Mouse (Mus musculus) heart, postnatal 10 days (tissue): ENCODE results near the gene Gm4141. TPM values are rescaled to one million over a fixed set of nuclear protein-coding genes. Genes with fewer than 3 reads are reported as not detected.
"Not testable (repeated sequence)": the region's sequence is repeated elsewhere in the genome, so short reads cannot be mapped to it uniquely, and the experiment has no call there.

ENCODE experiments used
- DNase-seq, 2 experiments: peaks; one replicate each; pipeline ENCODE4 v3.0.0; 2021
- intact Hi-C: fragments of 180-260 bp; cut with DNase I; formaldehyde crosslinking; loops from one replicate; pipeline ENCODE4 v1.15.1; 2025
- total RNA-seq, 2 experiments: library from RNA; stranded (reverse); gene quantifications; 2 replicates each; pipeline ENCODE4 v1.2.3; 2021

Gene Gm4141
- total RNA-seq: not detected

DNA sequence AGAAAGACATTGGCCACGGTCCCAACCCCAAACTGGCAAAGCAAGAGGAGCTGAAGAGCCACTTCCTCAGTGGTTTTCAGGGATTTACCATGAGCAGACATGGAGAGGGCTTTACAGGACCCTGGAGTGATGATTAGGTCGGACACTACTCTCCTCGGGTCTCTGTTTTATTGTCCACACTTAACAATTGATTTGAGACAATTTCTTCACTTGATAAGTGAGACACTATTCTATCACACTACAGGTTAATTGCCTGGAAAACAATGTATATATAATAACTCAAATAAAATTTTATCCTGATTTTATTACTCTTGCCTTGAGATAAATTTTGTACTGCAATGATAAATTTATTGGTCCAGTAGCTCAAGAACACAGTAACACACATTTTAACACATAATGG is at the start of gene Gm4141:
Gene Gm4141, minus strand, starts transcription at position 101 of the 400 bp plus-strand sequence.
- intact Hi-C loops, DNase-seq: not testable (repeated sequence)

DNA sequence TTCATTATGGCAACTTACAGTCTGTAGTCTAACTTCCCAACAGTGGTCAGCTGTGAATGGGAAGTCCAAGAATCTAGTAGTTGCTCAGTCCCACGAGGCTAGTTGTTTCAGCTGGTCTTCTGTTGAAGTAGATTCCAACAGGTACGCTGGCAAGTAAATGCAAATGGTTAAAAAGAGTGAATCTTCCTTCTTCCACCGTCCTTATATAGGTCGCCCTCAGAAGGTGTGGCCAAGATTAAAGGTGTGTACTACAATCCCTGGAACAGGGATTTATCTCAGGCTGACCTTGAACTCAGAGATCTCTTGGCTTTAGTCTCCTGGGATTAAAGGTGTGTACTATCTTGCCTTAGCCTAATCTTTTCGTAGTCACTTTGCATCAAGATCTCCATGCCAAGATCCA is 22.9 kb upstream of the Gm4141 start, which contains the start of gene Gm4513:
Gene Gm4513, minus strand, starts transcription at position 101 of the 400 bp plus-strand sequence.
- DNase-seq, intact Hi-C loops: not testable (repeated sequence)

DNA sequence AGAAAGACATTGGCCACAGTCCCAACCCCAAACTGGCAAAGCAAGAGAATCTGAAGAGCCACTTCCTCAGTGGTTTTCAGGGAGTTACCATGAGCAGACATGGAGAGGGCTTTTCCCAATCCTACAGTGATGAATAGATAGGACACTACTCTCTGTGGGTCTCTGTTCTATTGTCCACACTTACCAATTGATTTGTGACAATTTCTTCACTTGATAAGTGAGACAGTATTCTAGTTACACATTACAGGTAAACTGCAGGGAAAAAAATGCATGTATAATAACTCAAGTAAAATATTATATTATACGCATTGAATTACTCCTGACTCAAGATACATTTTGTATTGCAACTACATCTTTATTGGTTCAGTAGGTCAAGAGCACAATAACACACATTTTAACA is 30.4 kb downstream of the Gm4141 start, which contains the start of gene Gm5726:
Gene Gm5726, minus strand, starts transcription at position 101 of the 400 bp plus-strand sequence.
- intact Hi-C loops, DNase-seq: not testable (repeated sequence)

DNA sequence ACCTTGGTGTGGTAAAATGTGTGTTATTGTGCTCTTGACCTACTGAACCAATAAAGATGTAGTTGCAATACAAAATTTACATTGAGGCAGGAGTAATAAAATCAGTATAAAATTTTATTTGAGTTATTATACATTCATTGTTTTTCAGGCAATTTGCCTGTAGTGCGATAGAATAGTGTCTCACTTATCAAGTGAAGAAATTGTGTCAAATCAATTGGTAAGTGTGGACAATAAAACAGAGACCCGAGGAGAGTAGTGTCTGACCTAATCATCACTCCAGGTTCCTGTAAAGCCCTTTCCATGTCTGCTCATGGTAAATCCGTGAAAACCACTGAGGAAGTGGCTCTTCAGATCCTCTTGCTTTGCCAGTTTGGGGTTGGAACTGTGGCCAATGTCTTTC is 42.5 kb downstream of the Gm4141 start, which contains the start of gene Vmn1r104:
Gene Vmn1r104, plus strand, starts transcription at position 301 of the 400 bp plus-strand sequence.
- intact Hi-C loops, DNase-seq: not testable (repeated sequence)

Other genes with a start within 250 kb of the Gm4141 start
- gene Gm4133, start 242.2 kb downstream of the Gm4141 start, total RNA-seq: not detected
- gene Gm5728, start 200.8 kb downstream of the Gm4141 start, total RNA-seq: not detected
- not detected for gene Vmn1r100, start 158.3 kb downstream of the Gm4141 start, total RNA-seq
- gene Vmn1r101, start 133.6 kb downstream of the Gm4141 start, total RNA-seq: not detected
- gene Gm10670, start 101.3 kb downstream of the Gm4141 start, total RNA-seq: not detected
- not detected for gene Vmn1r103, start 65.7 kb downstream of the Gm4141 start, total RNA-seq
- not detected for gene Vmn1r104, start 42.4 kb downstream of the Gm4141 start, total RNA-seq
- not detected for gene Gm5726, start 30.5 kb downstream of the Gm4141 start, total RNA-seq
- not detected for gene Gm4513, start 22.8 kb upstream of the Gm4141 start, total RNA-seq
- not detected for gene Vmn1r107, start 92.7 kb upstream of the Gm4141 start, total RNA-seq
- gene Vmn1r111, start 127.0 kb upstream of the Gm4141 start, total RNA-seq: not detected
- not detected for gene Gm10668, start 154.4 kb upstream of the Gm4141 start, total RNA-seq
- gene Vmn1r112, start 194.9 kb upstream of the Gm4141 start, total RNA-seq: not detected
- not detected for gene Vmn1r113, start 211.0 kb upstream of the Gm4141 start, total RNA-seq
- gene Vmn1r114, start 235.9 kb upstream of the Gm4141 start, total RNA-seq: not detected